In the genomic region with DNA sequence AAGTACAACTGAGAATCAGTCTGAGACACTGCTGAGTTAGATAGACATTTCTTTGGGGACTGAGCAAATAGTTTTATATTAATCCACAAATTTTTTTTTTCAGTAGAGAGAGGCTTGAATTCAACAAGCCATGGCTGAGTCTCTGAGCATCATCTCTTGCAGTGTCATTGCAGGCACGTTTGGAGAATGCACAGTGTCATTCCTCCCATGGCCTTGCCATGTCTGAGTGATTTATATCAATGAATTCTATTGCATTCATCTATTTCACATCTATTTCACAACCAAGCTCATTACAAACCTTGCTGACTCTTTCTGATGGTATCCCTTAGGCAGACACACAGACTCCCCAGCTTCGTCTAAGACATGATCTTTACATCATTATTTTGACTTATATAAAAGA, we compare ENCODE assay signal across 12 mouse cellular contexts.
"Had no signal": no experiment of that assay in that cellular context is flagged by ENCODE, and none has a peak within 500 bp of the region (broad histone marks: within the 10 kb centered on the region; RNA-seq: fewer than 3 reads in every experiment).

No protein-coding gene starts in this region.

- DNase-seq: left cerebral cortex, postnatal 4 days; liver; liver, embryonic 13.5 days; liver, postnatal 0 days; lung, adult 18-20 months; lung, adult 2 months; lung, embryonic 14.5 days; lung, postnatal 10 days; lung, postnatal 14 days; lung, postnatal 36 days; lung, postnatal 4 days; midbrain, embryonic 14.5 days had no signal
